Mouse (Mus musculus): ENCODE measurements around the gene Zfp667. TPM values are rescaled to one million over a fixed set of nuclear protein-coding genes. Genes with fewer than 3 reads are reported as not detected.
A peak's percentile ranks its signal among the peaks of the same experiment; 100 is the strongest.
"Not testable (repeated sequence)": the region's sequence is repeated elsewhere in the genome, so short reads cannot be mapped to it uniquely, and the experiment has no call there.

The Zfp667 gene
- polyA plus RNA-seq (2012; ENCODE audit: insufficient read depth, insufficient read length, missing spikeins), result 2.0 and 2.9 TPM in 2 replicates

DNA sequence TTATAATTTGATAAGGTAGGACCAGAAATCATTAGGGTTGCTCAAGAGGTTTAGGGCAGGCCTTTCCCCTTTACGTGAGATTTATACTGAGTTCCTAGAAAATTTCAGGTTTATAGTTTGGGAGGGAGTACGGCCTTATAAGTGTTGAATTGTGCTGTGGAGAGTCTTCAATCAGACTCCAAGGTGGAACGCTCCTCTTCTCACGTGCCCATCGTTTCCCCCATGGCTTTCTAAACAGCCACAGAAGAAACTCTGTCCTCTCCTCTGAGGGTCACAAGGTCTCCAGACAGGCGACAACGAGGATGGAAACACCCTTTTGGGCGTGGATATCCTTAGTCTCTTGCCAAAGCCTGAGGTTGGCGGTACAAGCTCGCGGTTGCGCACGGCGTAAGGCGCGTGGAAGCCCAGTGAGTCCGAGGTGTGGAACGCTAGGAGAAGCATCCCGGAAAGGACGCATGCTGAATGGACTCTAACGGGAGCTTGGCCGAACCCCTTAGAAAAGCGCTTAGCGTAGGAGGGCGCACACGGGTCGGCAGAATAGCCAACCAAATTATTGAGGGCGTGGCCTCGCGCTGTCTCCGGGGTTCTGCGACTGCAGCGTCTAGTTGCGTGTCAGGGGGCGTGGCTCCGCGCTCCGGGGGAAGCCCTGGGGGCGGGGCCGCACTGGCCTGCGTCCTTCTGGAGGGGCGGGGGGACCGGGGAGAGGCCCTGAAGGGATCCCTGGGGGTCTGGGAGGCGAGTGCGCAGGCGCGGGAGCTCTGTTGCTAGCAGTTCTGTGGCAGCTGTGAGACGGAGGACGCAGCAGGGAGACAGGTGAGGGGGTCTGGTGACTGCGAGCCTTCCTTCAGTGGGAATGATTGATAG is at the start of gene Zfp667:
TSS of gene Zfp667 (plus strand) at position 738 of the 864 bp plus-strand sequence.
- peak within 1 kb of the TSS; percentile 60 for H3K4me3 ChIP-seq (ENCODE audit: insufficient read depth, low read length)
- peak within 1 kb of the TSS; percentile 59 for H3K27ac ChIP-seq (ENCODE audit: insufficient read depth, low read depth, low read length)
- TF ChIP-seq POLR2A (IDR thresholded peaks at IDR 0.05; ENCODE audit: borderline replicate concordance, low read depth, low read length) (no peak), CTCF (IDR thresholded peaks at IDR 0.05; ENCODE audit: low read depth, low read length) (no peak)
- H3K4me1 ChIP-seq (ENCODE audit: control insufficient read depth, insufficient read depth, low read length), result peaks cover 26% of the 10 kb centered on the region

DNA sequence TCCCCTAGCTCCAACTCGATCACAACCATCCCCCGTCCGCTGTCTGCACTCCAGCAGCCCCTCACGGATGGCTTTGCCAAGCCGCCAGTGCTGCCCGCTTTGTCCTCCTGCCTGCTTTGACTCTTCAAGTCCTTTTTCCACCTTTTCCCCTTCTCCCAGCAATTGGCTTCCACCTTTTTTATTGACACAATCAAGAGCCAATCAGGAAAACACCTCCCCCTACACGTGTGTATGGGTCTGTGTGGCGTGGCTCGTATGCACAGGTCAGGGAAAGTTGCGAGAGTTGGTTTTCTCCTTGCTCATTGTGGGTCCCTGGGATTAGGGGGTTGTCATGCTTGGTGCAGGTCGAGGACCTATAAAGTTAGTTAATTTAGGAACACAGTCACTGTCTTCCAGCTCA is 46.6 kb upstream of the Zfp667 start:
- Histone ChIP-seq H3K4me3 (ENCODE audit: insufficient read depth, low read length) (no peak overlapping the region), H3K4me1 (ENCODE audit: control insufficient read depth, insufficient read depth, low read length) (no peaks in the 10 kb centered on the region), H3K27ac (ENCODE audit: insufficient read depth, low read depth, low read length) (no peak overlapping the region)
- no peak for TF ChIP-seq CTCF (IDR thresholded peaks at IDR 0.05; ENCODE audit: low read depth, low read length)
- no peak for TF ChIP-seq POLR2A (IDR thresholded peaks at IDR 0.05; ENCODE audit: borderline replicate concordance, low read depth, low read length)

DNA sequence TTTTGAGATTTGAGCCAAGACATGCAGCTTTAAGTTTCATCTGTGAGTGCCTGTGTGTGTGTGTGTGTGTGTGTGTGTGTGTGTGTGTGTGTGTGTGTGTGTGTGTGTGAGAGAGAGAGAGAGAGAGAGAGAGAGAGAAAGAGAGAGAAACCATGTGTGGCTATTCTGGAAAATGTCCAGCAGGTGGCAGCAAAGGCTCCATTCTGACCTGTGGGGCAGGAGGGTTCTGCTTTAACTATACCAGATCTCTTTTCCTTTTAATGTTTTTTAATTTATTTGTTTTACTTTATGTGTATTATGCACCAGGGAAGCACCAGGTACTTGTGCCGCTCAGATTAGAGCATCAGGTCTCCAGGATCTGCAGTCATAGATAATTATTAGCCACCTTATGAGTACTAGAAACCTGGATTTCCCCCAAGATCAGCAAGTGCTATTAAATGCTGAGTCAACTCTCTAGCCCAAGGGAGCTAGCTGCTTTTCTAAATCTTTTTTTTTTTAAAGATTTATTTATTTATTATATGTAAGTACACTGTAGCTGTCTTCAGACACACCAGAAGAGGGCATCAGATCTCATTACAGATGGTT is 45.4 kb upstream of the Zfp667 start:
- H3K4me1 ChIP-seq (ENCODE audit: control insufficient read depth, insufficient read depth, low read length); H3K27ac ChIP-seq (ENCODE audit: insufficient read depth, low read depth, low read length); H3K4me3 ChIP-seq (ENCODE audit: insufficient read depth, low read length): not testable (repeated sequence)
- 0 out of 2 replicates have a peak, but pooled peaks have one; percentile 33 for TF ChIP-seq CTCF (IDR thresholded peaks at IDR 0.05; ENCODE audit: low read depth, low read length)

DNA sequence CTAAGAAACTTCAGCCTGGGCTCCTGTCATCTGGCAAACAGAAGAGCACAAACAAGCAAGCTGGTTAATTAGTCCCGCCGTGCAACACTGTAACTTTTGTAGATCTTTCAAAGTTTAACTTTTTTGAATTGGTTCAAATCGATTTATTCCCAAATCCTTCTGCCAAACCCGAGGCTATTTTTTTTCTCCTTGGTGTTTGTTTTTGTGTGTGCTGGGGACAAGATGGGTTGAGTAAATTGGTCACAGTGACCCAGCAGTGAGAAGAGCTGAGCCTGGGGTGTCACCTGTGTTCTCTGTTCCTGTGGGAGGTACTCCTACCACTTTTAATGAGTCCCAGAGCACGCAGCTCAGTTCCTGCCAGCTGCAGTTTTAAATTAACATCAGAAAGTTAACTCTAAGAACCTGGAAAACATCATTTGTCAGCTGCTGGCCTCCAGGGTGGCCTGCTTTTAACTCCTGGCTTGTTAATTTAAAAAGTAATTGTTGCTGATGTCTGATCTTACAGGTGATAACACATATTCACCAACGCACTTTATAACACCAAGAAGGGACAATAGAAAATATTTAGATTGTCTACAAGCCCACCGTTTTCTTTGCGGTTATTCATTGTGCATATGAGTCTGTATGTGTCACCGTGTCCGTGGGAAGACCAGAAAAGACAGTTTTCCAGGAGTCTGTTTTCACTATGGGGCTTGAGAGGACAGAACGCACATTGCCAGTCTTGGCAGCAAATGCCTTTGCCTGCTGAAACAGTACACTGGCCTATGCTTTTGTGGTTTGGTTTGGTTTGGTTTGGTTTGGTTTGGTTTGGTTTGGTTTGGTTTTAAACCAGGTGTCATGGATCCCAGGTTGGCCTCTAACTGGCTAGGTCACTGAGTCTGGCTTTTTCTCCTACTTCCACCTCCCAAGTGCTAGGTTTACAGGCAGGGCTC is 41.8 kb upstream of the Zfp667 start:
- no peak overlapping the region for H3K4me3 ChIP-seq (ENCODE audit: insufficient read depth, low read length)
- H3K27ac ChIP-seq (ENCODE audit: insufficient read depth, low read depth, low read length), result no peak overlapping the region
- TF ChIP-seq POLR2A (IDR thresholded peaks at IDR 0.05; ENCODE audit: borderline replicate concordance, low read depth, low read length) (no peak), CTCF (IDR thresholded peaks at IDR 0.05; ENCODE audit: low read depth, low read length) (no peak)
- H3K4me1 ChIP-seq (ENCODE audit: control insufficient read depth, insufficient read depth, low read length), result no peaks in the 10 kb centered on the region

DNA sequence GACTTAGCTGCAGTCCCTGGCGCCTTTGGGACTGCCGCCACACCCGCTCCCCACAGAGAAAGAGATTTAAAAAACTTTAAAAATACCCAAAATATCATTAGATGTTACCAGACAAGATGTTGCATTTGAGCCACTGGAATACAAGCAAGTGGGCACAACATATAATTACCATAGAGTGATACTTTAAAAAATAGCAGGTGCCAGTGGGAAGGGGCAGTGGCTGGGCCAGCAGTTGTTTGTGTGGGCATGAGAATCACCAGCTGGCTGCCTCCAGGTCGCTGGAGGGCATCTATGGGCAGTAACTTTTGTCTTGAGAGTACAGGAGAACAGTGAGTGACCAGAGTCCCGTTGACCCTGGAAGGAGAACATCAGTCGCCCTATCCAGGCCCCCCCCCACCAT is 34.0 kb upstream of the Zfp667 start, which contains the start of gene Epp13:
TSS of gene Epp13 (plus strand) at position 301 of the 400 bp plus-strand sequence.
- Histone ChIP-seq H3K27ac (ENCODE audit: insufficient read depth, low read depth, low read length) (no peak within 1 kb of the TSS), H3K4me3 (ENCODE audit: insufficient read depth, low read length) (no peak within 1 kb of the TSS), H3K4me1 (ENCODE audit: control insufficient read depth, insufficient read depth, low read length) (no peaks in the 10 kb centered on the region)
- TF ChIP-seq POLR2A (IDR thresholded peaks at IDR 0.05; ENCODE audit: borderline replicate concordance, low read depth, low read length) (no peak), CTCF (IDR thresholded peaks at IDR 0.05; ENCODE audit: low read depth, low read length) (no peak)

DNA sequence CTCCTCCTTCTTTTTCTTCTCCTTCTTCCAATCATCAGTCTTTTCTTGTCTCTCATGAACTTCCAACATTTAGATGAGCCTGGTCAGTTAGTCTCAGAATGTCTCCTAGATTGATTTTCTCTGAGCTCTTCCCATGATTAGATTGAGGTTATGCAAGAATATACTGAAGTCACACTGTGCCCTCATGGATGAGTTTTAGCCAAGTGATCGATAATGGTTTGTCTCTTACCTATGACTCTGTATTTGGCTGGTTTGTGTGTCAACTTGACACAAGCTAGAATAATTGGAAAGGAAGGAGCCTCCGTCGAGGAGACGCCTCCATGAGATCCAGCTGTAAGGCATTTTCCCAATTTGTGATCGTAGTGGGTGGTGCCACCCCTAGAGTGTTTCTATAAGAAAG is 31.9 kb upstream of the Zfp667 start:
- H3K27ac ChIP-seq (ENCODE audit: insufficient read depth, low read depth, low read length), result no peak overlapping the region
- no peaks in the 10 kb centered on the region for H3K4me1 ChIP-seq (ENCODE audit: control insufficient read depth, insufficient read depth, low read length)
- no peak overlapping the region for H3K4me3 ChIP-seq (ENCODE audit: insufficient read depth, low read length)
- no peak for TF ChIP-seq POLR2A (IDR thresholded peaks at IDR 0.05; ENCODE audit: borderline replicate concordance, low read depth, low read length)
- no peak for TF ChIP-seq CTCF (IDR thresholded peaks at IDR 0.05; ENCODE audit: low read depth, low read length)

DNA sequence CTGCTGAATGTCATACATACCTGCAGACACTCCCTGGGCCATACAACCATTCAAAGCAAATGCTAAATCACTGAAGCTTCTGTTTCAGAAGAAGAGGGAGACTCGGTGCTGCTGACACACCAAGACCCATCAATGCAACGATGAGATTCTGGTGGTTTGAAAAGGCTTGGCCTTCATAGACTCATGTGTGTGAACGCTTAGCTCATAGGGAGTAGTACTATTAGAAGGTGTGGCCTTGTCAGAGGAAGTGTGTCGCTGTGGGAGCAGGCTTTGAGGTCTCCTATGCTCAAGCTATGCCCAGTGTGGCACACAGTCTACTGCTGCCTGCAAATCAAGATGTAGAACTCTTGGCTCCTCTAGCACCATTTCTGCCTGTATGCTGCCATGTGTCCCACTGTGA is 29.0 kb upstream of the Zfp667 start:
- Histone ChIP-seq H3K4me1 (ENCODE audit: control insufficient read depth, insufficient read depth, low read length) (no peaks in the 10 kb centered on the region), H3K4me3 (ENCODE audit: insufficient read depth, low read length) (no peak overlapping the region), H3K27ac (ENCODE audit: insufficient read depth, low read depth, low read length) (no peak overlapping the region)
- TF ChIP-seq POLR2A (IDR thresholded peaks at IDR 0.05; ENCODE audit: borderline replicate concordance, low read depth, low read length), result no peak
- TF ChIP-seq CTCF (IDR thresholded peaks at IDR 0.05; ENCODE audit: low read depth, low read length), result no peak

DNA sequence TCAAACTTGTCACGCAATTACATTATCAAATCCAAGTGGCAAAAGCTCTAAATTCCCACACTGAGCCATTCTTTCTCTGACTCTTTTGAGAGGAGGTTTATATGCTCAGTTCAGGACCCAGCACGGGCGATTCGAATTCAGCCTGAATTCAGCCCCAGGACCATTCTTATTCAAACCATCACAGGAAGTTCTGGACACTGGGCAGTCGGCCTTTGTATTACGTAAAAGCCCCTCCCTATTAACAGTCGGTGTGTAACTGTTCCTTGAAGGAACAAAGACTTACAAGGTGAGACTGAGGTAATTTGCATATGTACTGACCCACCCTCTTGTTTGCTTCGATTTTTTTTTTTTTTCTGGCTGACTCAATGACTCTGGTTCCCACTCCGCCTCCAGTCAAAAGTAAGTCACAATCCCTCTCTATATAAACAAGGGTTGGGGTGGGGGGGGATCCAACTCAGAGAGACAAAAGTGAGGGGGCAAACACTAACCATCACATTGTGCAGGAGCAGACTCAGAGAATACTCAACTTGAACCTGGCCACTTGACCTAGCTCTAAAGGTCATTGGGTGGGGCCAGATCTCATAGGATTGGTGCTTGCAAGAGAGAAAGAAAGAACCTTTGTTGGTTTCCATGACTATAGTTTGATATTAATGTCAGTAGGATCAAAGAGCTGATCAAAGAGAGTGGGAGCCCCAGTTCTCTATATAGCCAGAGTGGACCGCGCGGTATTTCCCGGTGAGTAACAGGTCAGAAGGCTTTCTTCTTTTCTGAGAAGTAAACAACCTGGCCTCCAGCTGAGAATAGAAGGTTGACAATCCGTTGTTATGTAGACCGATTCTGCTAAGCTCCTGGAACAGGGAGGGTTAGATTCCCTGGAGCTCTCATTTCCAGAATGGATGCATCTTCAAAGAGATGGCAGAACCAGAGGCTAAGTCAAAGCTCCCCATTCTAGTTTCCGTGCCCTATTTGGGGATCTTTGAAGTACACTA is 27.9 kb upstream of the Zfp667 start:
- no peak for TF ChIP-seq CTCF (IDR thresholded peaks at IDR 0.05; ENCODE audit: low read depth, low read length)
- TF ChIP-seq POLR2A (IDR thresholded peaks at IDR 0.05; ENCODE audit: borderline replicate concordance, low read depth, low read length), result no peak
- Histone ChIP-seq H3K4me1 (ENCODE audit: control insufficient read depth, insufficient read depth, low read length) (no peaks in the 10 kb centered on the region), H3K27ac (ENCODE audit: insufficient read depth, low read depth, low read length) (no peak overlapping the region), H3K4me3 (ENCODE audit: insufficient read depth, low read length) (no peak overlapping the region)

DNA sequence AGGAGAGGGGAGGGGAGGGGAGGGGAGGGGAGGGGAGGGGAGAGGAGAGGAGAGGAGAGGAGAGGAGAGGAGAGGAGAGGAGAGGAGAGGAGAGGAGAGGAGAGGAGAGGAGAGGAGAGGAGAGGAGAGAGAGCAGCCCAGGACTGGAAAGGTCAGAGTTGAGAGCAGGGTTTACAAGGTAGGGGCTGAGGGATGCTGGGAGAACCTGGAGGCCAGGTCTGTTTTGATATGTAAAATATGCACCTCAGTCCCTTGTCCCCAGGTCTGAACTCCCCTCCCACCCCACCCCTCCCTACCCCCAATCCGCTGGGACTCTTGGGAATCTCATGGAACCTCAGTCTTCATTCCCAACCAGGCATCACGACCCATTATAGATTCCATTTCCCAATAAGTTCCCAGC is 26.4 kb upstream of the Zfp667 start:
- not testable (repeated sequence) for H3K4me1 ChIP-seq (ENCODE audit: control insufficient read depth, insufficient read depth, low read length); H3K4me3 ChIP-seq (ENCODE audit: insufficient read depth, low read length); H3K27ac ChIP-seq (ENCODE audit: insufficient read depth, low read depth, low read length)
